Mouse (Mus musculus): ENCODE results near the gene Tmem175. TPM values are rescaled to one million over a fixed set of nuclear protein-coding genes. Genes with fewer than 3 reads are reported as not detected.
"Not testable (repeated sequence)": the region's sequence is repeated elsewhere in the genome, so short reads cannot be mapped to it uniquely, and the experiment has no call there.

The Tmem175 gene
- polyA plus RNA-seq (2015; fragmentation: Nextera tagmentation; extraction: Ambion mirVana), result 23.4 and 27.1 TPM in 2 replicates

- H3K27ac ChIP-seq, result peak within 1 kb of the TSS; percentile 86
- peak within 1 kb of the TSS; percentile 80 for H3K4me2 ChIP-seq (replicated peaks)
- peaks cover 19% of the 10 kb centered on the region; the same call in 1 of the 2 replicates for H3K4me1 ChIP-seq (replicated peaks)
- under 1% methylated on average over 58 of the region's 58 CpGs for WGBS
- H3K27me3 ChIP-seq (replicated peaks), result no peaks in the 10 kb centered on the region
- no peaks in the 10 kb centered on the region for H3K9me3 ChIP-seq
- ATAC-seq, result peak; percentile 97
- H3K4me3 ChIP-seq (replicated peaks), result peak within 1 kb of the TSS; percentile 95
- H3K9ac ChIP-seq, result peak within 1 kb of the TSS; percentile 99
- H3K36me3 ChIP-seq, result no peaks in the 10 kb centered on the region
Observed at GRCm38 (mm10) chr5:108629634-108630483, at the start of gene Tmem175, which contains the start of gene Gak. Gene Tmem175 (plus strand): TSS chr5:108629770. Gene Gak (minus strand): TSS chr5:108629755.

- 95% methylated on average over 3 of the region's 3 CpGs for WGBS
- H3K9ac ChIP-seq, result no peak overlapping the region
- no peaks in the 10 kb centered on the region for H3K9me3 ChIP-seq
- no peak for ATAC-seq
- no peak overlapping the region for H3K4me2 ChIP-seq (replicated peaks)
- H3K36me3 ChIP-seq, result peaks cover 60% of the 10 kb centered on the region
- no peaks in the 10 kb centered on the region for H3K27me3 ChIP-seq (replicated peaks)
- H3K27ac ChIP-seq, result no peak overlapping the region
- H3K4me1 ChIP-seq (replicated peaks), result no peaks in the 10 kb centered on the region
- no peak overlapping the region for H3K4me3 ChIP-seq (replicated peaks)
Observed at GRCm38 (mm10) chr5:108581361-108581891, 48.1 kb upstream of the Tmem175 start.

GRCm38 (mm10) chr5:108599923-108600322 lies 29.6 kb upstream of the Tmem175 start:
- Histone ChIP-seq H3K4me3 (replicated peaks) (no peak overlapping the region), H3K27ac (no peak overlapping the region), H3K9me3 (no peaks in the 10 kb centered on the region), H3K27me3 (replicated peaks) (no peaks in the 10 kb centered on the region), H3K4me2 (replicated peaks) (no peak overlapping the region), H3K4me1 (replicated peaks) (no peaks in the 10 kb centered on the region), H3K36me3 (peaks cover 64% of the 10 kb centered on the region), H3K9ac (no peak overlapping the region)
- no peak for ATAC-seq
- 70% methylated on average over 1 of the region's 1 CpGs for WGBS

- no peak overlapping the region for H3K9ac ChIP-seq
- 91% methylated on average over 9 of the region's 9 CpGs for WGBS
- no peaks in the 10 kb centered on the region for H3K9me3 ChIP-seq
- no peak for ATAC-seq
- no peak overlapping the region for H3K4me3 ChIP-seq (replicated peaks)
- no peaks in the 10 kb centered on the region for H3K4me1 ChIP-seq (replicated peaks)
- no peak overlapping the region for H3K4me2 ChIP-seq (replicated peaks)
- H3K36me3 ChIP-seq, result peaks cover 69% of the 10 kb centered on the region
- H3K27me3 ChIP-seq (replicated peaks), result no peaks in the 10 kb centered on the region
- H3K27ac ChIP-seq, result no peak overlapping the region
Observed at GRCm38 (mm10) chr5:108602537-108602936, 27.0 kb upstream of the Tmem175 start.

- H3K36me3 ChIP-seq, result peaks cover 66% of the 10 kb centered on the region
- H3K27me3 ChIP-seq (replicated peaks), result no peaks in the 10 kb centered on the region
- no peak overlapping the region for H3K4me3 ChIP-seq (replicated peaks)
- H3K9ac ChIP-seq, result no peak overlapping the region
- H3K9me3 ChIP-seq, result no peaks in the 10 kb centered on the region
- no peak for ATAC-seq
- no peak overlapping the region for H3K4me2 ChIP-seq (replicated peaks)
- 97% methylated on average over 1 of the region's 1 CpGs for WGBS
- H3K4me1 ChIP-seq (replicated peaks), result no peaks in the 10 kb centered on the region
- H3K27ac ChIP-seq, result no peak overlapping the region
Observed at GRCm38 (mm10) chr5:108610426-108610825, 19.1 kb upstream of the Tmem175 start.

DNA sequence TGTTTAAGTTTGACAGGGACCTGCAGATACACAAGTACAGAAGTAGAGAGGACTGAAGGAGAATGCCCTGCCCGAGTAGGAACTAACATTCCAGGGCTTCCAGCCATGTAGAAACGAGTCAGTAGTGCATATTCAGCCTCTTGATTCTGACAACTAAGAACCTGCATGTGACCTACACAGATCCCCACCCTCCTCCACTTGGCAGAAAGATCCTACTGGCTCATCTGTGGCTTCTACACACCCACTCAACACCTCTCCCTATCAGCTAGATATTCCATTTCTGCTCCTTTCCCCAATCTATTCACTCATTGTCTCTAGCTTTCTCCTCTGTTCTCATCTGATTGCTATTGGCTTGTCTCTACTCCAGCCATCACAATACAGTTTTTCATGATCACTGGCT lies 7.7 kb upstream of the Tmem175 start:
- peaks cover 37% of the 10 kb centered on the region for H3K36me3 ChIP-seq
- WGBS, result 53% methylated on average over 2 of the region's 2 CpGs
- no peaks in the 10 kb centered on the region for H3K4me1 ChIP-seq (replicated peaks)
- no peak overlapping the region for H3K9ac ChIP-seq
- H3K9me3 ChIP-seq, result no peaks in the 10 kb centered on the region
- no peak overlapping the region for H3K4me3 ChIP-seq (replicated peaks)
- H3K27me3 ChIP-seq (replicated peaks), result no peaks in the 10 kb centered on the region
- H3K27ac ChIP-seq, result no peak overlapping the region
- no peak overlapping the region for H3K4me2 ChIP-seq (replicated peaks)
- no peak for ATAC-seq

GRCm38 (mm10) chr5:108626050-108626660 lies 3.4 kb upstream of the Tmem175 start:
- no peak for ATAC-seq
- Histone ChIP-seq H3K36me3 (peaks cover 24% of the 10 kb centered on the region), H3K27me3 (replicated peaks) (no peaks in the 10 kb centered on the region), H3K4me3 (replicated peaks) (no peak overlapping the region), H3K4me1 (replicated peaks) (peaks cover 19% of the 10 kb centered on the region; the same call in 1 of the 2 replicates), H3K27ac (no peak overlapping the region), H3K9ac (no peak overlapping the region), H3K4me2 (replicated peaks) (no peak overlapping the region), H3K9me3 (no peaks in the 10 kb centered on the region)
- WGBS, result 80% methylated on average over 4 of the region's 4 CpGs

- ATAC-seq, result peak; percentile 91
- H3K4me3 ChIP-seq (replicated peaks), result peak overlapping the region; percentile 95
- no peaks in the 10 kb centered on the region for H3K27me3 ChIP-seq (replicated peaks)
- peak overlapping the region; percentile 99 for H3K9ac ChIP-seq
- H3K9me3 ChIP-seq, result no peaks in the 10 kb centered on the region
- peaks cover 6% of the 10 kb centered on the region for H3K36me3 ChIP-seq
- H3K4me1 ChIP-seq (replicated peaks), result peaks cover 19% of the 10 kb centered on the region; the same call in 1 of the 2 replicates
- peak overlapping the region; percentile 80 for H3K4me2 ChIP-seq (replicated peaks)
- H3K27ac ChIP-seq, result peak overlapping the region; percentile 86
- WGBS, result 1% methylated on average over 32 of the region's 32 CpGs
Observed at GRCm38 (mm10) chr5:108628891-108629633, 508 bp upstream of the Tmem175 start.

DNA sequence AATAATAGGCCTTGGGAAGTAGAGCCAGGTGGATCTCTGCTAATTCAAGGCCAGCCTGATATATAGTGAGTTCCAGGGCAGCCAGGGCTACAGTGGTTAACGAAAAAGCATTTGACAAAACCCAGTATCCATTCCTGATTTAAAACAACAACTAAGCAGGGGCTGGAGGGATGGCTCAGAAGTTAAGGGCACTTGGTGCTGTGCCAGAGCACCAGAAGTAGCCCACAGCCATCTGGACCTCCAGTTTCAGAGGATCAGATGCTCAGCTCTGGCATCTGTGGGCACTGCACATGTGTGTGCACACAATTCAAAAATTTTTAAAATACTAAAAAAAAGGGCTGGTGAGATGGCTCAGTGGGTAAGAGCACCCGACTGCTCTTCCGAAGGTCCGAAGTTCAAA lies 4.1 kb downstream of the Tmem175 start:
- Histone ChIP-seq H3K36me3 (no peaks in the 10 kb centered on the region), H3K9ac (no peak overlapping the region), H3K27me3 (replicated peaks) (no peaks in the 10 kb centered on the region), H3K4me3 (replicated peaks) (no peak overlapping the region), H3K27ac (no peak overlapping the region), H3K4me2 (replicated peaks) (no peak overlapping the region), H3K4me1 (replicated peaks) (peaks cover 4% of the 10 kb centered on the region; the same call in 1 of the 2 replicates), H3K9me3 (no peaks in the 10 kb centered on the region)
- no peak for ATAC-seq
- 83% methylated on average over 4 of the region's 4 CpGs for WGBS

DNA sequence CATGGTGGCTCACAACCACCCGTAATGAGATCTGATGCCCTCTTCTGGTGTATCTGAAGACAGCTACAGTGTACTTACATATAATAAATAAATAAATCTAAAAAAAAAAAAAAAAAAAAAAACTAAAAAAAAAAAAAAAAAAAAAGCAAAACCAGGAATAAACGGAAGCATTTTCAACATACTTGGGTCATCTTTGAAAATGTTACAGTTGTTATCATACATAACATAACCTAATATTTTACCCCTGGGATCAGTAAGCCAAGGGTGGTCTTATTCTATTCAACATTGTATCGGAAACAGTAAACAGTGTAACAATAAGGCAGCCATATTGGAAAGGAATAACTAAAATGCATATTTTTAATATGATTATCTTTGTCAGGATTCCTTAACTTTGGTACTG lies 4.5 kb downstream of the Tmem175 start:
- H3K4me2 ChIP-seq (replicated peaks); H3K9ac ChIP-seq; H3K36me3 ChIP-seq; ATAC-seq; H3K27me3 ChIP-seq (replicated peaks); H3K4me1 ChIP-seq (replicated peaks); H3K4me3 ChIP-seq (replicated peaks); H3K9me3 ChIP-seq; H3K27ac ChIP-seq: not testable (repeated sequence)
- WGBS, result 81% methylated on average over 2 of the region's 3 CpGs

DNA sequence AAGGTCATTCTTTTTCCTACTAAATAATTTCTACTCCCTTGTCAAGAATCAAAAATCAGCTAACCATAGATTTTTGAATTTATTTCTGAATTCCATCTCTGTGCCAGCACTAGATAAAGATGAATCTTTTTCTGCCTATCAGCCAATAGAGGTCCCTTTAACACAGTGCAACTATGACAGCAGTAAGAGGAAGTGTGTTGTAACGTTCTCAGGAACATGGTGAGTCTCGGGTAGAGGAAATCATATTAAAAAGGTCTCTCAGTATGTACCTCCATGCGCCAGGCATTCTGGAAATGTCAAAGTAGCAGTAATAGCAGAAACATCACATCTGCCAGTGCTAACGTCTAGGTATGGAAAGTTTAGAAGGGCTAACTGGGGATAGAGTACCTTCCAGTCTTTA lies 6.6 kb downstream of the Tmem175 start:
- no peak overlapping the region for H3K4me2 ChIP-seq (replicated peaks)
- no peak for ATAC-seq
- H3K4me3 ChIP-seq (replicated peaks), result no peak overlapping the region
- WGBS, result 79% methylated on average over 4 of the region's 4 CpGs
- H3K9ac ChIP-seq, result no peak overlapping the region
- H3K4me1 ChIP-seq (replicated peaks), result no peaks in the 10 kb centered on the region
- no peaks in the 10 kb centered on the region for H3K36me3 ChIP-seq
- no peaks in the 10 kb centered on the region for H3K9me3 ChIP-seq
- H3K27ac ChIP-seq, result no peak overlapping the region
- H3K27me3 ChIP-seq (replicated peaks), result no peaks in the 10 kb centered on the region

GRCm38 (mm10) chr5:108643674-108644073 lies 14.1 kb downstream of the Tmem175 start:
- no peaks in the 10 kb centered on the region for H3K9me3 ChIP-seq
- H3K4me1 ChIP-seq (replicated peaks), result no peaks in the 10 kb centered on the region
- H3K36me3 ChIP-seq, result peaks cover 24% of the 10 kb centered on the region
- no peaks in the 10 kb centered on the region for H3K27me3 ChIP-seq (replicated peaks)
- no peak overlapping the region for H3K9ac ChIP-seq
- no peak overlapping the region for H3K4me3 ChIP-seq (replicated peaks)
- H3K4me2 ChIP-seq (replicated peaks), result no peak overlapping the region
- H3K27ac ChIP-seq, result no peak overlapping the region
- ATAC-seq, result no peak
- 68% methylated on average over 2 of the region's 2 CpGs for WGBS
